Mouse (Mus musculus) testis, postnatal 10 days (tissue): ENCODE data around the gene Adgrg1.
"Not testable (repeated sequence)": the region's sequence is repeated elsewhere in the genome, so short reads cannot be mapped to it uniquely, and the experiment has no call there.

Source experiments
- DNase-seq: peaks from one replicate; pipeline ENCODE4 v3.0.0; 2021; ENCODE audit warnings: low spot score

The Adgrg1 gene

DNA sequence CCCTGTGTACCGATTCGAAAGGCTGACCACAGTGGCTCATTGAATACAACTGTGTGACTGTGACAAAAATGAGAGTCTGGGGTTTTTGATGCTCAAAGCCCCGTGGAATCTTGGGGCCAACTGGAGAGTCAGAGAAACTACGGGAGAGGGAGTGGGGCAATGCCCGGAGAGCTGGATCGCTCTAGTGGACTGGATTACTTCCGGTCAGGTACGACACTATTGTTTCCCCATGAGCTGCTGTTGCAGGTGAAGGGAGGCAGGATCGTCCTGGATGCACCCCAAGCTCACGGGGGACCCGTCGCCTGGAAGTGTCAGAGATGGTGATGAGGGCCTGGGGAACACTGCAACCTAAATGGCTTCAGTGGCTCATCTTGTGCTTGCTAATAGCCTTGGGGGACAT, 21.5 kb downstream of the Adgrg1 start:
- DNase-seq, result peak; percentile 50

DNA sequence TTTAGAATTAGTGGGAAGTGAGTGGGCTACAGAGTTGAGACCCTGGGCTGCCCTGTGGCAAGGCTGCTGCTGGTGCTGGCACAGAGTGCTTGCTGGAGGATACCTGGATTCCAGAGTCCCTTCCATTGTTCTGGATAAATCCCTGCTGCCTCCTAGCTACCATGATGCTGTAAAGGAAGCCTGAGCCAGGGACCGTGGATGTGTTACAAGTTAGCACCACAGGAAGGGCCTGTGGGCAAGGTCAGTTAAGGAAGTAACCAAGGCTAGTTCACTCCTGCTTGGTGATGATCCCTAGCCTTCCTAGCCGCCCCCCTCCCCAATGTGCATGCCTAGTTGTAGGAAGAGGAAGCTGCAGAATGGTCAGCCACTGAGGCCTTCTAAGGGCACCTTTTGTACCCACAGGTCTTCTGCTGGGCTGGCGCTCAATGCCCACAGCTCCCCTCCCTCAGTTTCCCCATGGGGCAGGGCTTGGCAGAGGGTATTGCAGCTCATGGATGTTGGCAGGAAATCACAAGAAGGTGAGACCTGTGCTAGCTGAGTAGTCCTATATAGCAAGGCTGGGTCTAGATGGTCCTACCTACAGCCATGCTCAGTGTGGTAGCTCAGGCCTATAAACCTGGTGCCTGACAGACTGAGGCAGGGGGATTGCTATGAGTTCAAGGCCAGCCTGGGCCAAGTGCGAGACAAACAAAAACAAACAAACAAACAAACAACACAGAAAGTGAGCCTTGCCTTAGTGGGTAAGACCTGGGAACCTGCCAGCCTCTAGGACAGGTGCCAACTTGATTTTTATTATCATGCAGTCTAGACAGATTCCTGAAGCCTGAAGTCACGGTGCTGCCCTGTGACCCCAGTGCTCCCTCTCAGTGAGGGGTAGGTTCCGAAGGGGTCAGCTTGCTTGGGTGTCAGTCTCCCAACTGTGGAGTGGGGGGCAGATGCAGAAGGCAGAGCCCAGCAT, 22.6 kb downstream of the Adgrg1 start:
- DNase-seq, result peak; percentile 76

DNA sequence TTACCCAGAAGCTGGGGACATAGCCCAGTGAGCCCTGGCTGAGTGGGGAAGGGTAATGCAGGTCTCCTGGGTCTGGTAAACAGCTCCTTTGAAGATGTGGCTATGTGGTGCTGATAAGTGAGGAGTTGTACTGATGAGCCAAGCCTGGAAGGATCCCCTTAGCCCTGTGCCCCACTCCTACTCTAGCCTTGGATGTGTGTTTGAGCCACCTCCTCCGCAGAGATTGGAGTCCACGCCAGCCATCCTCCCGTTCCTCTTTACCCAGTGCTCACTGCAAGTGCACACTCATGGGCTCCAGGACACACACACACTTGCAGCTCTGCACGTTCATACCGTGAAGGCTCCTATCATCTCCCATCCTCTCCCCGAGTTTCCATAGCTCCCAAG, 23.3 kb downstream of the Adgrg1 start:
- peak; percentile 62 for DNase-seq

DNA sequence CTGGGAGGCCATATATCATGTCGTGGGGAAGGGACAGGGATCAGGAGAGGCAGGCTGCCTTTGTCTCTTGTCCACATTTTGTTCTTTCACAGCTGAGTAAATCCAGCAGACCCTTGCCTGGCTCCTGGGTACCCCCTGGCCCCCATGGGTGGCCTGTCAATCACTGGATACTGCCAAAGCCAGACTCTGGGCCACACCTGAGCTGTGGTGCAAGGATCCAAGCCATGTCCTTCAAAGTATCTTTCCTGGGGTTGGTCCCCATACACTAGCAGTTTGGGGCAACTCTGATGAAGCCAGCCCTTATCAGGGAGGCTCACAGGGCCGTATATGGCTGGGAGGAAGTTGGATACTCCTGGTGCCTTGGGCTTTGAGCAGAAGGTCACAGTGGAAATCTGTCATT, 23.9 kb downstream of the Adgrg1 start:
- DNase-seq, result no peak

DNA sequence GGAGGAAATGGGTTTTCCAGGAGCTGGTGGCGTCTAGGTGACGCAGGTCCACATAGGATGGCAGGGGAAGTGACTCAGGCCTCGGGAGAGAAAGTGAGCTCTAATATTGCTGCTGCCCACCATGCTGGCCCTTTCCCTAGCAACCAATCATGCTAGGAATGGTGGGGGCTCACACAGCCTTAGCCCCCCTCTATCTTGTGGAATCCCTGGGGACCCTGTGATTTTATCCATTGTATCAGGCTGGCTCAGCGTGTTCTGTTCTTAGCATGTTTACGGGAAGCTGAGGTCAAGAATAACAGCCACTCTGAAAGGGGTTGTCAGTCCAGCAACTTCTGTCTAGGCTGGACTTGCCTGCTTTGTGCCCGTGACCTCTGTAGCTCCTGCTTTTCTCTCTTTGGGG, 24.5 kb downstream of the Adgrg1 start:
- DNase-seq, result no peak

DNA sequence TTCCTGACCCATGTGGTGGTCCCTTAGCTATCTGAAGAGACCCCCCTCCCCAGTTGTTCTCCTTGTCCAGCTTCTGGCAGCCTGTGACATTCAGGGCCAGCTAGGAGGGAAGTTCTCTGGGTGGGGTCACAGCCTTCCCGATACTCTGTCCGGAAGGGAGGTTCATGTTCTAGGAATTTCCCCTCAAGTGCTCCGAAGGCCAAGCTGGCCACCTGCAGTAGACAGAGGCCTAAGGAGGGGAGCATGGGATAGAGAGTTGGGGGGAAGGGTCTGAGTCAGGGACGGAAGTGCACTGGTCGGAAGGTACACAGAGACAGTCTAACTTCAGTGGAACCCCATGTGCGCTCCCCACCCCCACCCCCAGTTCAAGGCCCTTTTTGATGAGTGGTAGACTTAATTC, 25.4 kb downstream of the Adgrg1 start:
- no peak for DNase-seq

DNA sequence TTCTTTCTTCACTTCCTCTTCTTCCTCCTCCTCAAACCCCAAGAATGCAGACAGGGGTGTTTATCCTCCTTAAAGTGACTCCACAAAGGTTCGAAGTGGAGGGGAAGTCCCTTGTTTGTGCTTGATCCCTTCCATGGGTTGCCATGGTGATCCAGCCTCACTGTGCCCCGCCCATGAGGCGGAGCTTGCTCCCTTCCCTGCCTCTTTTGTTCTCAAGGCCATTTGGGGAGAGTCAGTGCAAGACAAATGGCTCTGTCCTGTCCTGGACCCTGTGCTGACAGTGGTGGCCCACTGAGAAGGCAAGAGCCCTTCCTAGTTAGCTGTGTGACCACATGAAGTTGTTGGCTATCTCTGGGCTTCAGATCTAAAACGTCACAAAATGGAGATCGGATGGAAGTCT, 26.1 kb downstream of the Adgrg1 start:
- DNase-seq, result peak; percentile 75

DNA sequence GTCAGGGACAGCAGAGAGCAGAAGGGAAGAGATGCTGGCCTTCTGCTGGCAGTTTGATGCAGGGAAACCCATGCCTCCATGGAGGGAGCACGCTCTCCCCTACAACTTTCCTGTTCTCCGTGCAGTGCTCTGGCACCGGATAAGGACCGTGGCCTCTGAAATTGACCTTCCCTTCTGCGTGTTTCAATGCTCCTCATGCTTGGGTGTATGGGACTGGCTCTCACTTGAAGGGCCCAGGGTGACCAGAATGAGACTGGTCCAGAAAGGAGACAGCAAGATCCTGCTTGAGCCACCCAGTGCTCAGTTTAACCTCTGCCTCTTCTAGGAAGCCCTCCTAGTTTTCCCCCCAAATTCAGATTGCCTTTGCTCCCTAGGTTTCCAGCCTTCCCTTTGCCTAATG, 26.6 kb downstream of the Adgrg1 start:
- DNase-seq, result no peak

DNA sequence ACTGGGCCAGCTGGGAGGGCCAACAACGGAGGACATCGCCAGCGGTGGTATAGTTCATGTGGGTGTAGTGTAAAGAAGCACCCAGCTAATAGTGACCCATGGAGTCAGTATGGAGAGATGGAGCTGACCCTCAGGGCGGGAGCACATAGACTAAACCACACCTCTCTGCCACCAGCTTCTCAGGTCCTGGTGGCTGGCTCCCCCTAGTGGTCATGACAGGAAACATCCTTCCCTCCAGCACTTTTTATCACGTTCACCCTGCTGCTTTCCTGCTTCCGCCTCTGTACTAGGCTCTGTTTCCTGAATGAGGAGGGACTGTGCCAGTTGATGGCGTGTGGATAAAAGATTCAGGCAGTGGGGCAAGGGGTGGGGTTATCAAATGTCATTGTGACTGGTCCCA, 27.1 kb downstream of the Adgrg1 start:
- peak; percentile 81 for DNase-seq

DNA sequence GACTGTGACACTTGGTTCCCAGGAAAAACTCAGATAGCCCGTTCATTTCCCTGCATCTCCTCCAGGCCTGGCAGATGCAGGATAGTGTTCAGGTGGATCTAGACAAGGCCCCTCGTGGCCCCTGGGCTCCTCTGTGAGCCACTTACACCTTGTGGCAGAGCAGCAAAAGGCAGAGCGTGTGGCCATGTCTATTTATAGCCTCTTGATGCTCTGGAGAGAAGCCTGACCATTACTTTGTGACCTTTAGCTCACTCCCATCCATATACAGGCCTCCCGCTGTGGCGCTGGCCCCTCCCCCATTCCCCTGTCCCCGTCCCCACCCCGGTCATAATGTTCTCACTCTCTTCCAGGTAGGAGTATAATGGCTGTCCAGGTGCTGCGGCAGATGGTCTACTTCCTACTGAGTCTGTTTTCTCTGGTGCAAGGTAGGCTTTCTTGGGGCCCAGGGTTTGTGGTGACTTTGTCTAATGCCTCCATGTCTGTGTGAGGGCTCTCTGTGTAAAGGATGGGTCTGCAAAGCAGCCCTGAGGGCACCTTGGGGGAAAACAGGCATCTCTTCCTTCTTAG, 27.6 kb downstream of the Adgrg1 start:
- no peak for DNase-seq

DNA sequence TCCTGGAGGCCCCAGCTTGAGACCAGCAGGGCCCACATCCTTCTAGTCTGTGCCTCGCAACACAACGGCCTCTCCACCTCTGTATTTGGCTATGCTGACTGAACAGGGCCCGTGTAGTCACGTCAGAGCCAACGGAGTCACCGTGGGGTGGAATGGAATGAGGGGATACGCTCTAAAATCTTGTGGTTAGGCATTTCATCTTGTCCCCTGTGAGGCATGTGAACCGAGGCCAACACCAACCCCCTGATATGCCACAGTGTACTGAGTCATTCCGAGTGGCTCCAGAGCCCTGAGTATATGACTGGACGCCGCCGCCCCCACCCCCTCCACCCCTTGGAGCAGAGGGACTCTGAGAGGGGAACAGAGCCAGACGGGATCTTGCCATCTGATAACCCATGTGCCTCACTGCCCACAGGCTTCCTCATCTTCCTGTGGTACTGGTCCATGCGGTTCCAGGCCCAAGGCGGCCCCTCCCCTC, 37.9 kb downstream of the Adgrg1 start:
- no peak for DNase-seq

DNA sequence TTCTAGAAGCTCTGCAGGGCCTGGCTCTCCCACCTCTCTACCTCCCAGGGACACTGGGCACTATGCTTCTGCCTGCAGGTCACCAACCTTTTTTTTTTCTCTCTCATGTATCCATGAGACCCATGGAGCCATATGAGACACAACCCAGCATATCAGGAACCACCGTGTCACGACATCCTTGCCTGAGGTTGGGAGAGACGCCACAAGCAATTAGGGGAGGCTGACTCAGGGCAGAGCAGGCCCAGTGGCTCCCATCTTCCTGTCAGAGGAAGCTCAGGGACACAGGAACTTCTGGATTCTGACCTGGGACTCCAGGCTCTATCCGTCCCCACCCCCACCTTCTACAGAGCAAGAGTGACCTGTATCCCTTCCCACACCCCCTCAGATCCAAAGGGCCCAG, 41.3 kb downstream of the Adgrg1 start:
- no peak for DNase-seq

DNA sequence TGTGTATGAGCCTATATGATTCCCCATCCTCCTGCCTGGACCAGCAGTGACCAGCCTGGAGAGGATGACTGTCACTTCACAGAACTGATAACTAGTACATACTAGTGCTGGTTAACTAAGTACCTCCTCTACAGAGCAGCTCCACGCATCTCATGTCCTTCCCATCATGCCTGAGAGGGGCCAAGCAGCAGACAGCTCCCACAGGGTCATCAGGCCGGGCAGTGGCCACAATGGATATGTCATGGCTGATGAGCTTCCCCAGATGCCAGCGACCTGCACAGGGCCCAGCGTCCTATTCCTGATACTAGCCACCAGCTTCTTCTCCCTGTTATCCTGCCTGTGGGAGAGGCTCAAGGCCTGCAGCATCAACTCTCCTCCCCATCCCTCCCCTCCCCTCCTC, 42.1 kb downstream of the Adgrg1 start:
- DNase-seq, result no peak

DNA sequence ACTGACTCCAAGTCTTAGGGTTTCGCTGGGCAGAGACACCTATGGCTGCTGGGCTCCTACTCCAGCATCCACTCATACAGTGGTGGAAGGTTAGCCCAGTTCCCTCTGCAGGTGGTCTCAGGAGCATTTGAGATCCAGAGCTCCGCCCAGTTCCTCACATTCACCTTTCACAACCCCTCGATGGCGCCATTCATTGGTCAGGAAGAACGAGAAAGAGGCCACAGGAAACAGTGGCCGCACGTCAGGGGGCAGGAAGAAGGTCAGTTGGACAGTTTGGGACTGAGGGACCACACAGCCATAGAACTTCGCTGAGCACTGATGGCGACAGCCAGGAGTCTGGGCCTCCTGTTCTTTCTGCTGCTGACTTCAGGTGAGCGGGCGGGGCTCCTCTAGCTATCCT, 42.9 kb downstream of the Adgrg1 start, which contains the start of gene Adgrg3:
TSS of gene Adgrg3 (plus strand) at position 242 of the 400 bp plus-strand sequence.
- no peak for DNase-seq

DNA sequence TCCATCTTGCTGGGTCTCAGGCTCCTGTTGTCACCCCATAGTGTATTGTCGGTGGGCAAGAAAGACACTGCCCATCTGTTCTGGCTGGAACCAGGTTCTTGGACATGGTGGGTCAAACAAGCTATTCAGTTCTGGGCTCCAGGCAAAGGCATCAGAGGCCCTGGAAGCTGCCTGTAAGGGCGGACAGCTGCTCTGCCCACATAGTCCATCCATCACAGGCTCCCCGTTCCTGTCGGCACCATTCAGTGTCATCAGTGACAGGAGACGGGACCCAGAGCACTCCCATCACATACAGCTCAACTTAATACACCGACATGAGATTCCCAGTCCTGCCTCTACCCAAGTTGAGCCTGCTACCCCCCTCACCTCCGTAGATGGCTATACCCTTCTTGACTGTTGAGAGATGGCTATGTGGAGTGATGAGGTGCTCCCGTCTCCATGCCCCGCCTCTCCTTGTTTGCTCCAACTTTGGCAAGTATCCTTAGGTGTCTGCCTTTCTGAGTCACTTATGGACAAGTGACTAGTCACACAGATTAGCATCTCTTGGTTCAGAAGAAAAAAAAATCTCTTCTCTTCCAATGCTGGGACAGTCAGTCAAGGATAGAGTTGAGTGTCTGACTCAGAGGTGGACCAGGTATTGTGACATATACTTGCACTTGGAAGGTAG, 43.6 kb downstream of the Adgrg1 start:
- DNase-seq, result no peak

DNA sequence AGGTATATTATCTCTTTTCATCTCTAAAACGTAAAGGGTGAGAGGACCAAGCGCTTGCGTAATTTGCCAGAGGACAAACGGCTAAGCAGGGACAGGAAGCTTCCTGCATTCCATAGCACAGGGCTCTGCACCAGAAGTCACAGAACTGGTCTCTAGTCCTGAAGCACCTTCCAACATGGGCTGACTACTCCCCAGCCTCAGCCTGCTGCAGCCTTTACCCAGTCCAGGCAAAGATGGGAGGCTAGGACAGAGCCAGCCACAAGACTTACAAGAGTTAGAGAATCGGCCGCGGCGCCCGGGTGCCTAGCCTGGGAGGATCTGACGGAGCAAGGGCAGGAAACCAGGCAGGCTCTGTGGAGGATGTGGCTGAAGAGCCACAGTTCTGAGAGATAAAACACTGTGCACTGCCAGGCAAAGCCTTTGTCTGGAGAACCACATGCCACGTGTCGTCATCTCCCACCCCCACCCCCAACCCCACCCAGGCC, 45.8 kb downstream of the Adgrg1 start:
- no peak for DNase-seq

DNA sequence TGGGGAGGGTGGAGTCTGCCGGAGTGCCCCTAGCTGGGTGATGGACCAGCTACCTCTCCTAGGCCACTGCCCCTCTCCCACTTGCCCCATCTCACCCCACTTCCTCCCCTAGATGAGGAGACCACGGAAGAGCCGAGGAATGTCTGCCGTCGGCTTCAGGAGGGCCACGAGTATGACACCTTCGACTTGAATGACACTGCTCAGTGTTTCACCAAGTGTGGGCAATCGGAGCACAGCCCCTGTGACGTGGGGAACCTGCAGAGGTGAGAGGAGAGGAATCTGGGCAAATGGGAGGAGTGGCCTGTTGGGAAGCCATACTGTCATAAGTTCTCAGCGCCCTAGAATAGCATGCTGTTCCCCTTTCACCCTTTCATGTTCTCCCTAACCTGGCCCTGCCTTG, 46.3 kb downstream of the Adgrg1 start:
- no peak for DNase-seq

DNA sequence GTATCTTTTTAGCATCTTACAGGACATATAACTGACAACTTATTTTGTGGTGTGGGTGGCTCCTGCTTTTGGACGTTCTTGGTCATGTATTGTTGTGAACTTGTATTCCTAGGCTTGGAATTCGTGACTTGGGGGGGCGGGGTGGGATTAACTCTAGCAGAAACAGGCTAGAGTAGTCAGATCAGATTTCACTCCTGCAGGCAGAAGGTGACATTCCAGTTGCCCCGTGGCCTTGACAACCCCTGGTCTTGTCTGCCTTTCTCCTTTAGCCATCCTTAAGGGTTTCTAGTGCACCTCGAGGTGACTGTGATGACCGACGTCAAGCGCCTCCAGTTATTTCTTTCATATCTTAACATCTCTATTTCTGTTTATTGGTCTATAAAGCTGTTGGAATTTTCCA, 48.6 kb downstream of the Adgrg1 start:
- no peak for DNase-seq

DNA sequence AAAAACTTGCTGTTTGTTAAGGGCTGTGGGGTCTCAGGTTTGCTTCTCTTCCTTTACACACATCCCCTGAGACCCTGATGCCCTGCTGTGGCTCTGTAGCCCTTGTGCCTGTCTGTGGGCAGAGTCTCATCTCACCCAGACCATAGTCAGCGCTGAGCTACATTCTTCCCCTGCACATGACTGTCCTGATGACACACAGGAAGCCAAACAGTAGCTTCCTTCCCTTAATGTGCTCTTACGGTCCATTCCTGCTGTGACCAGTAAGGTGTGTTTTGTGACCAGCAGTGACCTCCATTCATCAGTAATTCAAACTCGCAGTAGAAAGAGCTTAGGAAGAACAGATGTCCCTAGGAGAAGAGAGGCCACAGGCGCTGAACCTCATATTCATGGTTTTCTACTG, 49.8 kb downstream of the Adgrg1 start:
- DNase-seq, result no peak

DNA sequence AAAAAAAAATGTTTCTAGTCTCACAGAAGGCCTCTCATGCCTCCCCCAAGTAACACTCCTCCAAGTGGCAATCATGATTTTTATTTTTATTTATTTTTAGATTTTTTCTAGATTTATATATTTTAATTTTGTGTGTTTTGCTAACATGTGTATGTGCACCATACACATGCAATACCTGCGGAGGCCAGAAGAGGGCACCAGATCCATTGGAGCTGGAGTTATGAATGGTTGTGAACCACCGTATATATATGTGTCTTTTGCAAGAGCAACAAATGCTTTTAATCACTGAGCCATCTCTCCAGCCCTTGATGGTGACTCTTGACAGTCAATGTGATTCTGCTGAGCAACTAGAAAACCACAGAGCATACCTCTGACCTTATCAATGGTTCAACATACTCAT, 50.9 kb downstream of the Adgrg1 start:
- DNase-seq, result peak; percentile 68

DNA sequence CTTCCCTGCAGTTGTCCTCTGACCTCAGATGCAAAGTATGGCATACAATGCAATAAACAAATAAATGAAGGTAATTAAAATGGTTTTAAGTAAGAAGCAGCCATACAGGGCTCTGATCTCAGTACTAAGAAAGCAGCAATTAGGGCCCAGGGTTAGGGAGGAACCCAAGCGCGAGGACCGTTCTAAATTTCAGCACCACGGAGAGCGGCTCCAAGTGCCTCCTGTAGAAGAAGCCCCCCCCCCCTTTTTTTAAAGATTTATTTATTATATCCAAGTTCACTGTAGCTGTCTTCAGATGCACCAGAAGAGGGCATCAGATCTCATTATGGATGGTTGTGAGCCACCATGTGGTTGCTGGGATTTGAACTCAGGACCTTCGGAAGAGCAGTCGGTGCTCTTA, 53.8 kb downstream of the Adgrg1 start:
- DNase-seq, result not testable (repeated sequence)

DNA sequence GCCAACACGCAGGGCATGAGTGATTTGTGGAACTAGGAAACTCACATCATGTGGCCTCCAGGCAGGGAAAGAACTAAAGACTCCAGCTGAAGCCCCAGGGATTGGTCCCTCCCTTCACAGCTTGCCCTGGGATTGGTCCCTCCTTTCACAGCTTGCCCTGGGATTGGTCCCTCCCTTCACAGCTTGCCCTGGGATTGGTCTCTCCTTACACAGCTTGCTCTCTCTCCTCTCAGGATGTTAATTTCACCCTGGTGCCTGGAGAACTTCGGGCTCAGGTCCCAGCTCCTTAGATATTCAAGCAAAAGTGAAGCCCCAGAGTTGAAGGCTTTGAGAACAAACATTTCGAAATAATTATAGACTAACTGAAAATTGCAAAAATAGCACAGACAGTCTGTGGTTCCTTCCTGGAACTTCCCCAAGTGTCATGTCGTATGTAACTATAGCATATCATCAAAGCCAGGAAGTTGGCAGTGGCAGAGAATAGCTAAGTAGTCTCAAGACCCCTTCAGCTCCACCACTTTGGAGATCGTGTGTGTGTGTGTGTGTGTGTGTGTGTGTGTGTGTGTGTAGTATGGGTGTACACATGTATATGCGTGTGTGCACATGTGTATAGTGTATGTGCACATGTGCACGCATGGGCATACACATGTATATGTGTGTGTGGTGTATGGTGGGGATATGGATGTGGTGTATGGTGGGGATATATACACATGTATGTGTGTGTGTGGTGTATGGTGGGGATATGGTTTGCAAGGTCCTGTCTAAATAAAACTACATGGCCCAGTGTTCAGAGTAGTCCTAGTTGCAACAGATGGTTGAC, 62.8 kb downstream of the Adgrg1 start:
- no peak for DNase-seq
